Mouse (Mus musculus): Measurements from ENCODE around the gene Angptl6. TPM values are rescaled to one million over a fixed set of nuclear protein-coding genes. Genes with fewer than 3 reads are reported as not detected.

Angptl6 gene
- polyA plus RNA-seq (2015; fragmentation: Illumina TruSeq; extraction: RNeasy Lipid Tissue Mini Kit (QIAGEN cat#74804); ENCODE audit: insufficient read depth, low replicate concordance): 0.44 TPM

DNA sequence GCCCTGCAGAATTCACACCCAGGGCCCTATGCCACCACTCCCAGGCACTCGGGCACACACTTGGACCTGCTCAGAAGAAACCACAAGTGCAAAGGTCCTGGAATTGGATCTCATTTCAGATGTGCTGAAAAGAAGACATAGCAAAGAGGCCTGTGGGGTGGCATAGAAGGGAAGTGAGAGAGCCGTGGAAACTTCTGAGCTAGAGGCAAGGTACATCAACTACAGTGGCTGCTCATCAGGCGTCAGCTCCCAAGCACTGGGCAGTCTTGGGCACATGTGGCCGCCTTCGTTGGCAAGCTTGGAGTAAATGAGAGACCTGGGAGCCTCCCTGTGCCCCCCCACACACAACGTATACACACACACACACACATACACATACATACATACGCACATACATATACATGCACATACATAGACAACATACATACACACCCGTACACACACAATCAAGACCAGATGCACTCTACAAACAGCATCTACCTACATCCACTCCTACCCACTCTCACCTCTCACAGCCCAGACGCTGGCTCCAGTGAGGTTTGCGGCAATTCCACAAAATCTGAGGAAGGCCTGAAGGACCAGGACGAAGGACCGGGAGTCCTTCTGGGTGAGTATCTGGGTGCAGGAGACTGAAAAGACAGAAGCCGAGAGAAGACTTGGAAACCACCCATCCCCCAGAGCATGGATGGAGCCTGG, at the start of gene Angptl6:
Angptl6 (minus strand) TSS at position 631 of the 696 bp plus-strand sequence.

DNA sequence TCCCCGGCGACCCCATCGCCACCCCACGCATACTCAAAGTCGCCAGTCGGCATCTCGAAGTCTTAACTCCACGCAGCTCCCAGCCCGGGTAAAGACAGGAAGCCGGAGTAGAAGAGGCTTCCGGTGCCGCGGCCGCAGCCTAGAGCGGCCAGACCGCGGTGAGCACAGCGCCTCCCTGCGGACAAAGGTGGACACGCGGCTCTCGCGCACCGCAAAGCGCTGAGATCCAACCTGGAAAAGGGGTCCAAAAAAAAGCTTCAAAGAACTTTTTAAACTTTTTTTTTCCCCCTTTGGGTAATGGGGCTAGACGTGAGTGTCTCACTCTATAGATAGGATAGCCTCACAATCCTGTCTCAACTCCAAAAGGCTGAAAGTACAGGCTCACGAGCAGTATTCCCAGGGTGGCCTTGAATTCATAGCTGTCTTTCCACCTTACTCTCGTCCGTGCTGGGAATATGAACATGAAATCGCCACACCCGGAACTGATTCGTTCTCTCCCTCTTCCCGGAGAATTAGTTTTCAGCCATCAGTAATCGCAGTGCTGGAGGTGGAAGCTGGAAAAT, 19.1 kb upstream of the Angptl6 start, which contains the start of gene Eif3g:
Eif3g (minus strand) TSS at position 113 of the 563 bp plus-strand sequence.

DNA sequence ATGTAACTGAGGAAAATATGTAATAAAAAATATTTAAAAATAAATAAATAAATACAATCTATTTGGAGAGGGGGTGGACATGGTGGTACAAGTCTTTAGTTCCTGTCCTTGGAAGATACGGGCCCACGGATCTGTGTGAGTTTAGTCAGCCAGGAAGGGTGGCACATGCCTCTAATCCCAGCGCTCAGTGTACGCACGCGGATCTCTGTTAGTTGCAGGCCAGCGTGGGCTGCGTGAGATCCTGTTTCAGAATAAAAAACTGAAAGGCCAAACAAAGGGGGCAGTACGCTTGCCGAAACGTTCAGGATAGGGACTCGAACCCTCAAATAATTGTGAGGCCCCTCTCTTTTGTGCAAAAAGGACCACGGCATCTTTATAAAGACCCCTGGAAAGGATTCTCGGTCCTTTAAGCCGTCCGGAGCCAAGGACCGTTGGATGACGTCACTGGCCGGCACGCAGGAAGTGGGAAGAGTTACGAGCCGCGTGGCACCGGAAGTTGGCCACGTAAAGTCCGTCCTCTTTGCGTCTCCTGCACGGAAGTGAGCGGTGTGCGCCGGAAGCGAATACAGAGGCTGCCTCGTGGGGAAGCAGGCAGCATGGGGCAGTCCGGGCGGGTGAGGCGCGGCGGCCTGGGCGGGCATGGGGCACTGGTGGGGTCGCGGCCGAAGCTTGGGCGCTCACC, 8.3 kb upstream of the Angptl6 start, which contains the start of gene Ppan:
Ppan (plus strand) TSS at position 472 of the 682 bp plus-strand sequence.

DNA sequence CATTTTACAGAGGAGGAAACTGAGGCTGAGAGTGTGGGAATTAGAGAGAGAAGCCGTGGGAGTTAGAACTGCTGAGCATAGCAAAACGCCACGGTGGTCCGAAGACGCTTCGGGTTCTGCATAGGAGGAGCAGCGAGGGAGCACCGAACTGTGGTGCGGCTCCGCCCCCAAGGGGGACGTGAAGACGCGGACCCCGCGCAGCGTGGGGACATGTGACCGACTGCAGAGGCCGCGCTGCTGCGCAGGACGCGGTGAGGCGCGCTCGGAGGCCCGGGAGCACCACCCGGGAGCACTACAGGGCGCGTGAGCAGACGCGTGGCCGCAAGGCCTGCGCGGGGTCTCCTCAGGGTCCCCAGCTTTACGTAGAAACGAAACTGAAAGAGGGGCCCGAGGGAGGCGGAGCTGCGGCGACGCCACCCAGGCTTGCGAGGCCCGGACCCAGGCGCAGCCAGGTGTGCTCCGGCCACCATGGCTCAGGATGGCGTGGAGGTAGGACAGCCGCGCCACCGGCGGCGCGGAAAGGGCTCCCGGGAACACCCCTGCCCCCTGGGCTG, 11.0 kb downstream of the Angptl6 start, which contains the start of gene A230050P20Rik:
A230050P20Rik (plus strand) TSS at position 195 of the 554 bp plus-strand sequence.

Other genes with a start within 250 kb of the Angptl6 start
- gene Ubl5, start 236.8 kb downstream of the Angptl6 start, polyA plus RNA-seq (2015; fragmentation: Illumina TruSeq; extraction: RNeasy Lipid Tissue Mini Kit (QIAGEN cat#74804); ENCODE audit: insufficient read depth, low replicate concordance): 294 TPM
- gene Fbxl12, start 235.0 kb downstream of the Angptl6 start, polyA plus RNA-seq (2015; fragmentation: Illumina TruSeq; extraction: RNeasy Lipid Tissue Mini Kit (QIAGEN cat#74804); ENCODE audit: insufficient read depth, low replicate concordance): 55.6 TPM
- 4.3 TPM for gene Pin1, start 227.6 kb downstream of the Angptl6 start, polyA plus RNA-seq (2015; fragmentation: Illumina TruSeq; extraction: RNeasy Lipid Tissue Mini Kit (QIAGEN cat#74804); ENCODE audit: insufficient read depth, low replicate concordance)
- gene Olfm2, start 133.4 kb downstream of the Angptl6 start, polyA plus RNA-seq (2015; fragmentation: Illumina TruSeq; extraction: RNeasy Lipid Tissue Mini Kit (QIAGEN cat#74804); ENCODE audit: insufficient read depth, low replicate concordance): not detected
- gene Col5a3, start 64.7 kb downstream of the Angptl6 start, polyA plus RNA-seq (2015; fragmentation: Illumina TruSeq; extraction: RNeasy Lipid Tissue Mini Kit (QIAGEN cat#74804); ENCODE audit: insufficient read depth, low replicate concordance): 0.29 TPM
- gene Rdh8, start 61.2 kb downstream of the Angptl6 start, polyA plus RNA-seq (2015; fragmentation: Illumina TruSeq; extraction: RNeasy Lipid Tissue Mini Kit (QIAGEN cat#74804); ENCODE audit: insufficient read depth, low replicate concordance): not detected
- 29.9 TPM for gene A230050P20Rik, start 11.1 kb downstream of the Angptl6 start, polyA plus RNA-seq (2015; fragmentation: Illumina TruSeq; extraction: RNeasy Lipid Tissue Mini Kit (QIAGEN cat#74804); ENCODE audit: insufficient read depth, low replicate concordance)
- 14.3 TPM for gene Ppan, start 8.4 kb upstream of the Angptl6 start, polyA plus RNA-seq (2015; fragmentation: Illumina TruSeq; extraction: RNeasy Lipid Tissue Mini Kit (QIAGEN cat#74804); ENCODE audit: insufficient read depth, low replicate concordance)
- 129 TPM for gene Eif3g, start 18.9 kb upstream of the Angptl6 start, polyA plus RNA-seq (2015; fragmentation: Illumina TruSeq; extraction: RNeasy Lipid Tissue Mini Kit (QIAGEN cat#74804); ENCODE audit: insufficient read depth, low replicate concordance)
- 50.1 TPM for gene Dnmt1, start 80.2 kb upstream of the Angptl6 start, polyA plus RNA-seq (2015; fragmentation: Illumina TruSeq; extraction: RNeasy Lipid Tissue Mini Kit (QIAGEN cat#74804); ENCODE audit: insufficient read depth, low replicate concordance)
- gene S1pr2, start 97.1 kb upstream of the Angptl6 start, polyA plus RNA-seq (2015; fragmentation: Illumina TruSeq; extraction: RNeasy Lipid Tissue Mini Kit (QIAGEN cat#74804); ENCODE audit: insufficient read depth, low replicate concordance): 2.0 TPM
- gene Mrpl4, start 123.0 kb upstream of the Angptl6 start, polyA plus RNA-seq (2015; fragmentation: Illumina TruSeq; extraction: RNeasy Lipid Tissue Mini Kit (QIAGEN cat#74804); ENCODE audit: insufficient read depth, low replicate concordance): 16.7 TPM
- 75.3 TPM for gene Icam1, start 136.3 kb upstream of the Angptl6 start, polyA plus RNA-seq (2015; fragmentation: Illumina TruSeq; extraction: RNeasy Lipid Tissue Mini Kit (QIAGEN cat#74804); ENCODE audit: insufficient read depth, low replicate concordance)
- gene Icam4, start 149.6 kb upstream of the Angptl6 start, polyA plus RNA-seq (2015; fragmentation: Illumina TruSeq; extraction: RNeasy Lipid Tissue Mini Kit (QIAGEN cat#74804); ENCODE audit: insufficient read depth, low replicate concordance): 0.57 TPM
- gene Icam5, start 152.3 kb upstream of the Angptl6 start, polyA plus RNA-seq (2015; fragmentation: Illumina TruSeq; extraction: RNeasy Lipid Tissue Mini Kit (QIAGEN cat#74804); ENCODE audit: insufficient read depth, low replicate concordance): 0.10 TPM
- 0.33 TPM for gene Zglp1, start 187.4 kb upstream of the Angptl6 start, polyA plus RNA-seq (2015; fragmentation: Illumina TruSeq; extraction: RNeasy Lipid Tissue Mini Kit (QIAGEN cat#74804); ENCODE audit: insufficient read depth, low replicate concordance)
- gene Gm49373, start 193.4 kb upstream of the Angptl6 start, polyA plus RNA-seq (2015; fragmentation: Illumina TruSeq; extraction: RNeasy Lipid Tissue Mini Kit (QIAGEN cat#74804); ENCODE audit: insufficient read depth, low replicate concordance): not detected
- 21.1 TPM for gene Fdx1l, start 193.9 kb upstream of the Angptl6 start, polyA plus RNA-seq (2015; fragmentation: Illumina TruSeq; extraction: RNeasy Lipid Tissue Mini Kit (QIAGEN cat#74804); ENCODE audit: insufficient read depth, low replicate concordance)
- 1.5 TPM for gene Gm38431, start 212.3 kb upstream of the Angptl6 start, polyA plus RNA-seq (2015; fragmentation: Illumina TruSeq; extraction: RNeasy Lipid Tissue Mini Kit (QIAGEN cat#74804); ENCODE audit: insufficient read depth, low replicate concordance)
- 26.0 TPM for gene Raver1, start 212.3 kb upstream of the Angptl6 start, polyA plus RNA-seq (2015; fragmentation: Illumina TruSeq; extraction: RNeasy Lipid Tissue Mini Kit (QIAGEN cat#74804); ENCODE audit: insufficient read depth, low replicate concordance)

All from spleen, adult 10 weeks (tissue).